Mouse (Mus musculus): Measurements from ENCODE around the gene Ccdc162.

DNA sequence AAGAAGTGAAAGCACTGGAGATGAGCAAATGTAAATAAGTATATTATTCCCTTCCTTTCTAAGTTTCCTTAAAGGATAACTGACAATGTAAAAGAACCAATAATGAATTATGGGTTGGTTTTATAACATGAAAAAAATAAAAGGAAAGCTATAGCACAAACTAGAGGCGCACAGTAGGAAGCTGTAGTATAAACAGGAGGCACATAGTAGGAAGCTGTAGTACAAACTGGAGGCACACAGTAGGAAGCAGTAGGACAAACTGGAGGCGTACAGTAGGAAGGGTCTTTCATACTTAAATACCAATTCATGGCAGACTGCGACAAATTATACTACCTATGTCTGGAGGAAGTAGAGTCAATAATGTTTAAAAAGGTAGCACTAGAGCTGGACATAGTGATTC, 16.8 kb upstream of the Ccdc162 start:
- TF ChIP-seq CTCF (IDR thresholded peaks at IDR 0.05; ENCODE audit: low read depth, low read length) (no peak), TAL1 (conservative IDR thresholded peaks at IDR 0.05; ENCODE audit: low read depth, low read length) (no peak)
